Mouse (Mus musculus): Measurements from ENCODE around the gene Pacrg. TPM values are rescaled to one million over a fixed set of nuclear protein-coding genes. Genes with fewer than 3 reads are reported as not detected.
A peak's percentile ranks its signal among the peaks of the same experiment; 100 is the strongest.

Pacrg gene
- polyA plus RNA-seq, 1 experiment from 2014 or later: 22.5 TPM

GRCm38 (mm10) chr17:10361882-10362291 is 478.2 kb downstream of the Pacrg start:
- H3K27ac ChIP-seq (ENCODE audit: low read length): no peak overlapping the region
- 95% methylated on average over 7 of the region's 7 CpGs for WGBS
- no peaks in the 10 kb centered on the region for H3K36me3 ChIP-seq (ENCODE audit: control insufficient read depth, insufficient read depth, low read length)
- ATAC-seq: no peak
- H3K9me3 ChIP-seq (replicated peaks; ENCODE audit: control insufficient read depth, low read length, poor library complexity, severe bottlenecking): no peaks in the 10 kb centered on the region
- no peak overlapping the region for H3K4me3 ChIP-seq (ENCODE audit: low read depth, low read length)
- H3K4me2 ChIP-seq (ENCODE audit: low read length): no peak overlapping the region
- H3K9ac ChIP-seq (ENCODE audit: low read depth, low read length): no peak overlapping the region
- H3K27me3 ChIP-seq (ENCODE audit: control insufficient read depth, insufficient read depth, low read depth, low read length): no peaks in the 10 kb centered on the region
- peaks cover 6% of the 10 kb centered on the region; the same call in 1 of the 2 replicates for H3K4me1 ChIP-seq (ENCODE audit: control insufficient read depth, insufficient read depth, low read length)

GRCm38 (mm10) chr17:10360738-10361137 is 479.4 kb downstream of the Pacrg start:
- Histone ChIP-seq H3K9ac (ENCODE audit: low read depth, low read length) (no peak overlapping the region), H3K4me2 (ENCODE audit: low read length) (no peak overlapping the region), H3K9me3 (replicated peaks; ENCODE audit: control insufficient read depth, low read length, poor library complexity, severe bottlenecking) (no peaks in the 10 kb centered on the region), H3K4me3 (ENCODE audit: low read depth, low read length) (no peak overlapping the region), H3K27me3 (ENCODE audit: control insufficient read depth, insufficient read depth, low read depth, low read length) (no peaks in the 10 kb centered on the region), H3K4me1 (ENCODE audit: control insufficient read depth, insufficient read depth, low read length) (peaks cover 6% of the 10 kb centered on the region; the same call in 1 of the 2 replicates), H3K27ac (ENCODE audit: low read length) (no peak overlapping the region), H3K36me3 (ENCODE audit: control insufficient read depth, insufficient read depth, low read length) (no peaks in the 10 kb centered on the region)
- no peak for ATAC-seq
- 61% methylated on average over 4 of the region's 4 CpGs for WGBS

- Histone ChIP-seq H3K9ac (ENCODE audit: low read depth, low read length) (no peak overlapping the region), H3K27me3 (ENCODE audit: control insufficient read depth, insufficient read depth, low read depth, low read length) (no peaks in the 10 kb centered on the region), H3K4me2 (ENCODE audit: low read length) (no peak overlapping the region), H3K4me3 (ENCODE audit: low read depth, low read length) (no peak overlapping the region), H3K4me1 (ENCODE audit: control insufficient read depth, insufficient read depth, low read length) (peaks cover 6% of the 10 kb centered on the region; the same call in 1 of the 2 replicates), H3K9me3 (replicated peaks; ENCODE audit: control insufficient read depth, low read length, poor library complexity, severe bottlenecking) (no peaks in the 10 kb centered on the region), H3K27ac (ENCODE audit: low read length) (no peak overlapping the region), H3K36me3 (ENCODE audit: control insufficient read depth, insufficient read depth, low read length) (no peaks in the 10 kb centered on the region)
- WGBS: 78% methylated on average over 14 of the region's 14 CpGs
- no peak for ATAC-seq
These were observed 480.6 kb downstream of the Pacrg start for GRCm38 (mm10) chr17:10359466-10359865.

- Histone ChIP-seq H3K27ac (ENCODE audit: low read length) (no peak overlapping the region), H3K4me2 (ENCODE audit: low read length) (peak overlapping the region; percentile 41), H3K9me3 (replicated peaks; ENCODE audit: control insufficient read depth, low read length, poor library complexity, severe bottlenecking) (no peaks in the 10 kb centered on the region), H3K4me3 (ENCODE audit: low read depth, low read length) (no peak overlapping the region), H3K36me3 (ENCODE audit: control insufficient read depth, insufficient read depth, low read length) (no peaks in the 10 kb centered on the region), H3K27me3 (ENCODE audit: control insufficient read depth, insufficient read depth, low read depth, low read length) (no peaks in the 10 kb centered on the region), H3K4me1 (ENCODE audit: control insufficient read depth, insufficient read depth, low read length) (peaks cover 6% of the 10 kb centered on the region; the same call in 1 of the 2 replicates), H3K9ac (ENCODE audit: low read depth, low read length) (no peak overlapping the region)
- WGBS: 26% methylated on average over 12 of the region's 12 CpGs
- no peak for ATAC-seq
These were observed 482.8 kb downstream of the Pacrg start for GRCm38 (mm10) chr17:10357348-10357747.

- Histone ChIP-seq H3K9me3 (replicated peaks; ENCODE audit: control insufficient read depth, low read length, poor library complexity, severe bottlenecking) (no peaks in the 10 kb centered on the region), H3K27me3 (ENCODE audit: control insufficient read depth, insufficient read depth, low read depth, low read length) (no peaks in the 10 kb centered on the region), H3K36me3 (ENCODE audit: control insufficient read depth, insufficient read depth, low read length) (no peaks in the 10 kb centered on the region), H3K4me1 (ENCODE audit: control insufficient read depth, insufficient read depth, low read length) (peaks cover 6% of the 10 kb centered on the region; the same call in 1 of the 2 replicates), H3K4me2 (ENCODE audit: low read length) (no peak overlapping the region), H3K4me3 (ENCODE audit: low read depth, low read length) (no peak overlapping the region), H3K27ac (ENCODE audit: low read length) (no peak overlapping the region), H3K9ac (ENCODE audit: low read depth, low read length) (no peak overlapping the region)
- 39% methylated on average over 6 of the region's 6 CpGs for WGBS
- ATAC-seq: no peak
These were observed 483.8 kb downstream of the Pacrg start for GRCm38 (mm10) chr17:10356294-10356693.

- H3K9ac ChIP-seq (ENCODE audit: low read depth, low read length): no peak overlapping the region
- H3K4me1 ChIP-seq (ENCODE audit: control insufficient read depth, insufficient read depth, low read length): peaks cover 6% of the 10 kb centered on the region; the same call in 1 of the 2 replicates
- H3K27me3 ChIP-seq (ENCODE audit: control insufficient read depth, insufficient read depth, low read depth, low read length): no peaks in the 10 kb centered on the region
- 43% methylated on average over 8 of the region's 8 CpGs for WGBS
- no peak overlapping the region for H3K4me2 ChIP-seq (ENCODE audit: low read length)
- H3K36me3 ChIP-seq (ENCODE audit: control insufficient read depth, insufficient read depth, low read length): no peaks in the 10 kb centered on the region
- no peak overlapping the region for H3K27ac ChIP-seq (ENCODE audit: low read length)
- no peak overlapping the region for H3K4me3 ChIP-seq (ENCODE audit: low read depth, low read length)
- no peak for ATAC-seq
- no peaks in the 10 kb centered on the region for H3K9me3 ChIP-seq (replicated peaks; ENCODE audit: control insufficient read depth, low read length, poor library complexity, severe bottlenecking)
These were observed 484.4 kb downstream of the Pacrg start for GRCm38 (mm10) chr17:10355746-10356145.

Other genes starting within 250 kb of the Pacrg start
- gene Prkn, start 73 bp upstream of the Pacrg start, polyA plus RNA-seq (2015; fragmentation: Nextera tagmentation; extraction: Ambion mirVana): 5.1 and 6.6 TPM in 2 replicates

All from midbrain, embryonic 16.5 days (tissue).